Mouse (Mus musculus) small intestine, adult 2 months (tissue): ENCODE results near the gene Kcna2. TPM values are rescaled to one million over a fixed set of nuclear protein-coding genes. Genes with fewer than 3 reads are reported as not detected.
A peak's percentile ranks its signal among the peaks of the same experiment; 100 is the strongest.

ENCODE experiments used
- H3K27ac ChIP-seq: fragments of 200-500 bp; 2 replicates; pipeline ENCODE4 v1.5.1; 2012; ENCODE audit warnings: low read depth, low read length, control low read depth, inconsistent platforms; ENCODE audit not compliant: insufficient read depth
- H3K27me3 ChIP-seq: fragments of 200-500 bp; 2 replicates; pipeline ENCODE4 v1.6.1; 2012; ENCODE audit warnings: mild to moderate bottlenecking, moderate library complexity, low read length, inconsistent platforms; ENCODE audit not compliant: control insufficient read depth, insufficient read depth
- H3K36me3 ChIP-seq: fragments of 200-500 bp; 2 replicates; pipeline ENCODE4 v1.6.1; 2012; ENCODE audit warnings: mild to moderate bottlenecking, low read length, control low read depth, inconsistent platforms; ENCODE audit not compliant: control insufficient read depth, insufficient read depth
- H3K4me1 ChIP-seq: fragments of 200-500 bp; 2 replicates; pipeline ENCODE4 v1.6.1; 2012; ENCODE audit warnings: low read length, inconsistent platforms, mixed read lengths; ENCODE audit not compliant: control insufficient read depth, insufficient read depth, insufficient read length
- H3K4me3 ChIP-seq: fragments of 200-500 bp; 2 replicates; pipeline ENCODE4 v1.5.1; 2012; ENCODE audit warnings: low read depth, mild to moderate bottlenecking, control low read depth, inconsistent platforms, low read length, moderate library complexity
- CTCF ChIP-seq: fragments of 200-500 bp; IDR thresholded peaks from 2 replicates; pipeline ENCODE4 v1.5.1; 2012; ENCODE audit warnings: low read depth, mild to moderate bottlenecking, control low read depth, inconsistent platforms, low read length, moderate library complexity, mixed read lengths; ENCODE audit not compliant: insufficient replicate concordance, insufficient read length; ENCODE audit errors: extremely low read depth
- POLR2A ChIP-seq: fragments of 200-500 bp; IDR thresholded peaks from 2 replicates; pipeline ENCODE4 v1.6.1; 2012; ENCODE audit warnings: low read depth, mild to moderate bottlenecking, control low read depth, inconsistent platforms, low read length, moderate library complexity
- whole genome bisulfite sequencing: fragments of 180-500 bp; shearing (Covaris S2); methylation state at CpG from one replicate; pipeline ENCODE4 v1.1.7; 2018; 5-methylcytosine and 5-hydroxymethylcytosine counted together
- polyA plus RNA-seq: library from polyadenylated mRNA; depleted of rRNA; stranded (reverse); fragments of >200 nt; gene quantifications from 2 replicates; pipeline ENCODE4 v1.2.3, GENCODE M21; 2012

Kcna2 gene
- polyA plus RNA-seq, 1 experiment, result 0.48 TPM

DNA sequence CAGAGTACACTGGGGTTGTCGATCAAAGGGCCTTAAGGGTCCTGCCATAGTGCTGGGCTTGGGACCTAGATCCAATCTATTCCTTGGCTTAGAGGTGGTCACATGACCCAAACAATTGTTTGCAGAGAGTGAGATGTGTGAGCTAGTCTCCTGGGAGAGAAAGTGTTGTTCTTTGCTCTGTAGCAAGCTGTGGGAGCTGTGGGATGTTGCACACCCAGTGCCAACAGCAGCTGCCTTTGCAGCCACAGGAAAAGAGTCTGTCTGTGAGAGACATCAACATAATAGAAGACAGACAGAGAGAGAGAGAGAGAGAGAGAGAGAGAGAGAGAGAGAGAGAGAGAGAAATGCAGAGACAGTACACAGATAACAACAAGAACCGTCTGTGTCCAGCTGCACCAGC is 28.3 kb downstream of the Kcna2 start:
- H3K4me3 ChIP-seq, result no peak overlapping the region
- H3K36me3 ChIP-seq, result no peaks in the 10 kb centered on the region
- H3K27me3 ChIP-seq, result no peaks in the 10 kb centered on the region
- H3K4me1 ChIP-seq, result no peaks in the 10 kb centered on the region
- no peak overlapping the region for H3K27ac ChIP-seq
- WGBS, result 61% methylated on average over 2 of the region's 2 CpGs
- no peak for TF ChIP-seq CTCF
- no peak for TF ChIP-seq POLR2A

DNA sequence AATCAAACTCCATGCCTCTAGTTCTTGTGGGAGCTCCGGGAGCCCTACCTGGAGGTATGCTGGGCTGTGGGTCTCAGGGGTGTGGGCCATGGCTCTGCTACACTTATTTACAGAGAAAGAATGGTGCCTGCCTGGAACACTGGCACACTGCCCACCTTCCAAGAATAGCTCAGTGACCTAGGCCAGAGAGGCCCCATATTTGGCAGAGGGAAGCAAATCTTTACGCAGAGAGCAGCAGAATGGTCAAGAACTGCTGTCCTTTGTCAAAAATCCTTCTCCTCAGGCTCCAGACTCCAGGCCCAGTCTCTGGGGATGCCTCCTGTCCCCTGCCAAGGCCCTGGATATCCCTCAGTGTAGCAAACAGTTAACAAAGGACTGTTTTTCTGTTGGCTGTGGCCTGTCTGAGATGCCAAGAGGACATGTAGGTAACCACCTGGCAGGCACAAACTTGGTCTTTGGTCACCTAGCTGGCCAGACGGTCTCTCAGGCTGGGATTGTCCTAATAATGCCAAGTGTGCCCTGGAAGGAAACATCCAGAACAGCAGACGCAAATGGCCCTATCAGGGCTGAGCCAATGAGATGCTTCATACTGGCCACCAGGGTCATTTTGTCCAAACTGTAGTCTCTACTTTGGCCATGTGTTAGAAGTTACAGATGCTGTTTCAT is 29.8 kb downstream of the Kcna2 start:
- Histone ChIP-seq H3K4me1 (no peaks in the 10 kb centered on the region), H3K4me3 (no peak overlapping the region)
- 63% methylated on average over 4 of the region's 4 CpGs for WGBS

GRCm38 (mm10) chr3:107131846-107132245 is 30.9 kb downstream of the Kcna2 start:
- no peak overlapping the region for H3K27ac ChIP-seq
- no peaks in the 10 kb centered on the region for H3K36me3 ChIP-seq
- H3K4me1 ChIP-seq, result no peaks in the 10 kb centered on the region
- H3K27me3 ChIP-seq, result no peaks in the 10 kb centered on the region
- no peak for TF ChIP-seq POLR2A
- no peak for TF ChIP-seq CTCF
- WGBS, result 44% methylated on average over 6 of the region's 6 CpGs
- H3K4me3 ChIP-seq, result no peak overlapping the region

More for the DNA sequence above, 29.8 kb downstream of the Kcna2 start:
- H3K36me3 ChIP-seq, result no peaks in the 10 kb centered on the region
- H3K27ac ChIP-seq, result peak overlapping the region; percentile 22; the same call in 1 of the 2 replicates
- H3K27me3 ChIP-seq, result no peaks in the 10 kb centered on the region
- TF ChIP-seq CTCF (no peak), POLR2A (no peak)

DNA sequence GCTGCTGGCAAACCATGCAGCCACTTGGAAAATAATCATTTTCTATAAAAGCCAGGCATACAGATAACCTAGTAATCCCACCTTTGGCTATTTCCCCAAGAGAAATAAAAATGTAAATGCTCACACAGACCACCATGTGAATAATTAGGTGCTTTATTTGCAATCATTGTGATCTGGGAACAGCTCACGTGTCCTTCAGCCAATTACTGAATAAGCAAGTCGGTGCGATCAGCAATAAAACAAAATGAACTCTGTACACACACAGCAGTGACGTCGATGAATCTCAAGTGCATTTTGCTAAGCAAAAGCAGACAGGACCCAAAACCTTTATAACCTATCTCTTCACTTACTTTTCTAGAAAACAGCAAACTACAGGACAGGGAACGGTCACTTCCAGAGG is 31.7 kb downstream of the Kcna2 start:
- no peak for TF ChIP-seq POLR2A
- TF ChIP-seq CTCF, result no peak
- no peaks in the 10 kb centered on the region for H3K4me1 ChIP-seq
- no peaks in the 10 kb centered on the region for H3K36me3 ChIP-seq
- WGBS, result 57% methylated on average over 6 of the region's 6 CpGs
- H3K27me3 ChIP-seq, result no peaks in the 10 kb centered on the region
- no peak overlapping the region for H3K27ac ChIP-seq
- no peak overlapping the region for H3K4me3 ChIP-seq

- Histone ChIP-seq H3K36me3 (no peaks in the 10 kb centered on the region), H3K4me1 (no peaks in the 10 kb centered on the region), H3K27ac (no peak overlapping the region), H3K27me3 (no peaks in the 10 kb centered on the region), H3K4me3 (no peak overlapping the region)
- TF ChIP-seq POLR2A (no peak), CTCF (no peak)
- WGBS, result 59% methylated on average over 3 of the region's 3 CpGs
These were observed 33.5 kb downstream of the Kcna2 start for GRCm38 (mm10) chr3:107134457-107134856.

- Histone ChIP-seq H3K36me3 (no peaks in the 10 kb centered on the region), H3K27ac (no peak overlapping the region), H3K4me3 (no peak overlapping the region), H3K27me3 (0 out of 2 replicates have a peak, but pooled peaks cover 2% of the 10 kb centered on the region), H3K4me1 (no peaks in the 10 kb centered on the region)
- 74% methylated on average over 7 of the region's 7 CpGs for WGBS
- no peak for TF ChIP-seq CTCF
- TF ChIP-seq POLR2A, result no peak
These were observed 46.2 kb downstream of the Kcna2 start for GRCm38 (mm10) chr3:107147126-107147525.

DNA sequence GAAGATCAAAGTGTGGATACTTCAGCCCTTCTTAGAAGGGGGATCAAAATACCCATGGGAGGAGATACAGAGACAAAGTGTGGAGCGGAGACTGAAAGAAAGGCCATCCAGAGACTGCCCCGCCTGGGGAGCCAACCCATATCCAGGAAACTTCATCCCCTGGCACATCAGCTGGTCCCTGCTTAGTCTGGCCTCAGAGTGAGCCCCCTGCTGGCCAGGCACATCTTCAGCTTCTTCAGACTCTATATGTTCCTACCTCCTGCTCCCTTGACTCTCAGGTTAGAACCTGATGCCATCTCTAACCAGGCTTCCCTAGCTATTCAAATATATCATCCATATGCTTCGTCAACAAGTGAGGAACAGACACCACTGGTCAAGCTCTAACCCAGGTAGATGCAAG is 48.1 kb downstream of the Kcna2 start:
- TF ChIP-seq POLR2A, result no peak
- TF ChIP-seq CTCF, result peak; percentile 54; the same call in 1 of the 2 replicates
- no peaks in the 10 kb centered on the region for H3K4me1 ChIP-seq
- no peak overlapping the region for H3K4me3 ChIP-seq
- no peak overlapping the region for H3K27ac ChIP-seq
- H3K36me3 ChIP-seq, result no peaks in the 10 kb centered on the region
- 58% methylated on average over 3 of the region's 3 CpGs for WGBS
- H3K27me3 ChIP-seq, result no peaks in the 10 kb centered on the region
